Mouse (Mus musculus) G1E (cell line): ENCODE results near the gene Fam133b.

Experiments used
- CTCF ChIP-seq: IDR thresholded peaks from 2 replicates; pipeline ENCODE4 v1.5.1; 2012; ENCODE audit warnings: low read depth, low read length, inconsistent platforms, mixed read lengths
- GATA1 ChIP-seq: IDR thresholded peaks from 2 replicates; pipeline ENCODE4 v1.6.1; 2012; ENCODE audit warnings: borderline replicate concordance, low read length, inconsistent platforms, mixed read lengths
- POLR2AphosphoS5 ChIP-seq: IDR thresholded peaks from 2 replicates; pipeline ENCODE4 v1.6.1; 2012; ENCODE audit warnings: low read depth, low read length, inconsistent platforms; ENCODE audit not compliant: insufficient replicate concordance
- TAL1 ChIP-seq: conservative IDR thresholded peaks from 2 replicates; pipeline ENCODE4 v1.6.1; 2012; ENCODE audit warnings: low read depth, low read length, inconsistent platforms, mixed read lengths

- no peak for TF ChIP-seq CTCF
- TF ChIP-seq GATA1 = no peak
- TF ChIP-seq POLR2AphosphoS5 = no peak
- no peak for TF ChIP-seq TAL1
These were observed 65.6 kb downstream of the Fam133b start for GRCm38 (mm10) chr5:3609241-3609640.
